Mouse (Mus musculus) hindbrain, postnatal 0 days (tissue): Measurements from ENCODE around the gene Gm49380. TPM values are rescaled to one million over a fixed set of nuclear protein-coding genes. Genes with fewer than 3 reads are reported as not detected.

Experiments
- ATAC-seq: fragments of 200-750 bp; cut with Nextera tagmentation; 2 replicates; pipeline ENCODE4 v1.8.0; 2017; ENCODE audit warnings: mild to moderate bottlenecking, moderate TSS enrichment, moderate library complexity
- DNase-seq: peaks from one replicate; pipeline ENCODE4 v3.0.0-alpha.2; 2015; ENCODE audit warnings: low spot score
- H3K27ac ChIP-seq: fragments of 300-500 bp; sonication (generic); 2 replicates; pipeline ENCODE4 v1.5.1; 2014; ENCODE audit warnings: mild to moderate bottlenecking
- H3K27me3 ChIP-seq: fragments of 300-500 bp; sonication (generic); 2 replicates; pipeline ENCODE4 v1.6.1; 2014; ENCODE audit warnings: low read length, mixed read lengths; ENCODE audit not compliant: insufficient read depth
- H3K36me3 ChIP-seq: fragments of 300-500 bp; sonication (generic); 2 replicates; pipeline ENCODE4 v1.6.1; 2014; ENCODE audit warnings: low read length, mixed read lengths; ENCODE audit not compliant: insufficient read depth
- H3K4me1 ChIP-seq: fragments of 300-500 bp; sonication (generic); 2 replicates; pipeline ENCODE4 v1.6.1; 2014; ENCODE audit warnings: antibody characterized with exemption, low read length, mixed read lengths; ENCODE audit not compliant: insufficient read depth
- H3K4me2 ChIP-seq: fragments of 300-500 bp; sonication (generic); 2 replicates; pipeline ENCODE4 v1.6.1; 2014; ENCODE audit warnings: low read depth, mild to moderate bottlenecking, low read length, moderate library complexity, mixed read lengths
- H3K4me3 ChIP-seq: fragments of 300-500 bp; sonication (generic); 2 replicates; pipeline ENCODE4 v1.5.1; 2014; ENCODE audit warnings: low read length
- H3K9ac ChIP-seq: fragments of 300-500 bp; sonication (generic); replicated peaks from 2 replicates; pipeline ENCODE4 v1.6.1; 2014; ENCODE audit warnings: mild to moderate bottlenecking, low read length, moderate library complexity, mixed read lengths
- H3K9me3 ChIP-seq: fragments of 300-500 bp; sonication (generic); 2 replicates; pipeline ENCODE4 v1.6.1; 2016; ENCODE audit warnings: low read length, mixed read lengths
- CTCF ChIP-seq: IDR thresholded peaks from 2 replicates; pipeline ENCODE4 v1.5.1; 2016; ENCODE audit warnings: antibody characterized with exemption, control low read depth, low read depth
- WGBS: fragments of 180-500 bp; shearing (Covaris S2); extraction: QIAGEN DNeasy Blood & Tissue Kit; methylation state at CpG from one replicate; pipeline ENCODE4 v1.1.7; 2014; 5-methylcytosine and 5-hydroxymethylcytosine counted together
- polyA plus RNA-seq: library from polyadenylated mRNA; unstranded; fragments of >200 nt; fragmentation: Nextera tagmentation; extraction: Ambion mirVana; gene quantifications from 2 replicates; pipeline ENCODE4 v1.2.1, GENCODE M21; 2015
- total RNA-seq: library from RNA; depleted of rRNA; stranded (reverse); fragments of >200 nt; gene quantifications from 2 replicates; pipeline ENCODE4 v1.2.3, GENCODE M21; 2014

The Gm49380 gene
- total and polyA plus RNA-seq, 2 experiments from 2014 or later, result not detected

DNA sequence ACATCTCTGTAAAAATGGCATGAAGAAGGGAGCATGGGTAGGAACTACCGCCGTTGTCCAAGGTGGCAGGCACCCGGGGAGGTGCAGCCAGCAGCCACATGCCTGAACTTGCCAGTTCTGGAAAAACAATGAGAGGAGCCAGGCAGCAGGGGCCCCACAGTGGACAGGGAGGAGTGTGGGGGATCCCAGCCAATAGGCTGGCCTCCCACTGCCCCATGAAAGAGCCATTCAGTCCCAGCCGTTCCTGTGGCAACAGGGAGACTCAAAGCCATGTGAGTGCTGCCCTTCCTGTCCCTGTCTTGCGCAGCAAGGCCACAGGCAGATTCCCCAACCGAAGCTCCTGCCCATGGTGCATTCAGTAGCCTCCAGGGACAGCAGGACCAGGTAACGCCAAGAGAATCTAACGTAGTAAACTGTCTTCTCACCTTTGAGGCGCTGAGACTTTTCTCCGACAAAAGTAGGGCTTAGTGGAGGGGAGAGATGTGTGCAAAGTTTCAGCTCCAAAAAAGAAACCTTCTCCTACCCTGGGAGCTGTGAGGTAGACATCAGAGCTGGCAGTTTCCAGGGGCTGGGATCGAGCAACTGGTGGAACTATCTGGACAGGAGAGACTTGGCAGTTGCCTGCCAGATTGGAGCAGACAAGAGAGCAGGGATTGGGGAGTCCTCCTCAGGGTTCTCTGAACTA, 41.2 kb downstream of the Gm49380 start:
- Histone ChIP-seq H3K4me3 (no peak overlapping the region), H3K4me2 (peak overlapping the region; percentile 38), H3K27me3 (no peaks in the 10 kb centered on the region), H3K27ac (peak overlapping the region; percentile 88), H3K9ac (0 out of 2 replicates have a peak overlapping the region, but pooled peaks have one; percentile 17), H3K36me3 (no peaks in the 10 kb centered on the region), H3K4me1 (no peaks in the 10 kb centered on the region; the same call in 1 of the 2 replicates), H3K9me3 (no peaks in the 10 kb centered on the region)
- peak; percentile 78 for DNase-seq
- ATAC-seq, result peak; percentile 83
- no peak for TF ChIP-seq CTCF
- 17% methylated on average over 11 of the region's 11 CpGs for WGBS

DNA sequence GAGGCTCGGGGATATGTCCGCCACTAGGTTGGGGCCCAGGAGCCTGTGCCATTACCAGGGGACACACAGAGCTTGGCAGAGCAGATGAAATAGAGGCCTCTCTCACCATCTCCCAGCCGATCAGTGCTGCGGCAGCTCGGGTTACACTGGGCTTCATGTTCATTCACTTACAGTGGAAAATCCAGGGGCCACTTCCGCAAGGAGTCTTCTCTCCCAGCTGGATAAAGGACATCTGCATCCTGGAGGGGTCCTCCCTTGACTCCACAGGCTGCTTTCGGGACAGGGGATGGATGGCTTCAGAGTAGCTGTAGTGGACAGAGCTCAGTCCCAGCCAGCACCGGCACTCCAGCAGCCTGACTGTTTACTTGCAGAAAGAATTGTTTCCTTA, 42.5 kb downstream of the Gm49380 start:
- TF ChIP-seq CTCF, result no peak
- DNase-seq (no peak), ATAC-seq (no peak)
- Histone ChIP-seq H3K9ac (no peak overlapping the region), H3K27me3 (no peaks in the 10 kb centered on the region), H3K9me3 (no peaks in the 10 kb centered on the region), H3K4me1 (no peaks in the 10 kb centered on the region; the same call in 1 of the 2 replicates), H3K4me3 (no peak overlapping the region), H3K36me3 (no peaks in the 10 kb centered on the region), H3K27ac (peak overlapping the region; percentile 48; the same call in 1 of the 2 replicates), H3K4me2 (no peak overlapping the region)
- 42% methylated on average over 8 of the region's 8 CpGs for WGBS

DNA sequence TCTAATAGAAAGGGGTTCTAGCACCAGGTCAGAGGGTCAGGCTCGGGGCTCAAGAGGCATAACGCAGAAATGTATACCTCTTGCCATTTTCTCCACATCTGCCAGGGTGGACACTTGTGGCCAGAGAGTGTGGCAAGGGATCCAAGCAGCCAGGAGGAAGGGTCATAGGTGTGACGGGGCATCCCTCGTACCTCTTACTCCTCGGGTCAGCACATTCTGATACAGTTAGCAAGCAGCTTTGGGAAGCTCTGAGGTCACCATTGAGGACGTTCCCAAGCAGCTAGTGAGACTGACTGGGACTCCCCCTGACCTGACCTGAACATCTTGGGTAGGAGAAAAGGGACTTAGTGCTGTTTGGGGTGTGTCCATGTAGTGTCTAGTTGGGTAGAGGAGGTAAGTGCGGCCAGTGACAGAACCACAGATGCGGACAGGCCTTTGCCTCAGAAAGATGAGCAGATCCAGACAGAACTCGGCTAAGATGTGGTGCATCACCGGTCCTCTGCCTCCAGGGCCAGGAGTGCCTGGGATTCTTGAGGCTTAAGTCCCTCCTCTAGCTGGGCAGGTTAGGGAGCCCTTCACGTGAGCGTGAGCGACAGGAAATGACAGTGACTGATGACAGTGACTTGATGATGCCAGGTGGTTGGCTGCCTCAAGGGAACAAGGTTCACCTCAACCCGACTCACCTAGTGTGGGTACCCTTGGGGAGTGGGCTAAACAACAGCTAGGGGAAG, 43.0 kb downstream of the Gm49380 start:
- no peaks in the 10 kb centered on the region for H3K27me3 ChIP-seq
- TF ChIP-seq CTCF, result no peak
- no peak overlapping the region for H3K27ac ChIP-seq
- no peak for DNase-seq
- no peak for ATAC-seq
- H3K4me1 ChIP-seq, result no peaks in the 10 kb centered on the region; the same call in 1 of the 2 replicates
- H3K9ac ChIP-seq, result no peak overlapping the region
- H3K9me3 ChIP-seq, result no peaks in the 10 kb centered on the region
- no peak overlapping the region for H3K4me2 ChIP-seq
- WGBS, result 76% methylated on average over 14 of the region's 14 CpGs
- H3K36me3 ChIP-seq, result no peaks in the 10 kb centered on the region
- H3K4me3 ChIP-seq, result no peak overlapping the region

DNA sequence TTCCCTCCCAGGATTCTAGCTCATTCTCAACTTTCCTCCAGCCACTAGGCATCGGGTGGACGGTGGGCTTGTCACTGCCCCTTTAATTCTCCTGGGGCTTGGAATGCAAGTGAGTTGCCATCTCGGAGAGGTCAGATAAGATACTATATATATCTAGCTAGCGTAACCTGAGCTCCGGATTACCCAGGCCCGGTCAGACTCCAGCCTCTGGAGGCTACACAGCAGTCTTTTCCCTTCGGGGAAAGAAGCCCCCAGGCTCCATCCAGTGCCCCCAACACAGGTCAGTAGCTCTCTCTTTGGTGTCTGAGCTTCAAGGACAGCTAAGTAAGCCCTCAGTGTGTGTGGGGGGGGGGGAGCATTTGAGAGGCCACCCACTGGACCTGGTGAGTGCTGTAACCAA, 44.0 kb downstream of the Gm49380 start:
- WGBS, result 48% methylated on average over 7 of the region's 7 CpGs
- Histone ChIP-seq H3K27ac (no peak overlapping the region), H3K4me2 (no peak overlapping the region), H3K36me3 (no peaks in the 10 kb centered on the region), H3K9me3 (no peaks in the 10 kb centered on the region), H3K4me1 (no peaks in the 10 kb centered on the region; the same call in 1 of the 2 replicates), H3K9ac (no peak overlapping the region), H3K27me3 (no peaks in the 10 kb centered on the region), H3K4me3 (no peak overlapping the region)
- TF ChIP-seq CTCF, result no peak
- ATAC-seq (no peak), DNase-seq (no peak)

DNA sequence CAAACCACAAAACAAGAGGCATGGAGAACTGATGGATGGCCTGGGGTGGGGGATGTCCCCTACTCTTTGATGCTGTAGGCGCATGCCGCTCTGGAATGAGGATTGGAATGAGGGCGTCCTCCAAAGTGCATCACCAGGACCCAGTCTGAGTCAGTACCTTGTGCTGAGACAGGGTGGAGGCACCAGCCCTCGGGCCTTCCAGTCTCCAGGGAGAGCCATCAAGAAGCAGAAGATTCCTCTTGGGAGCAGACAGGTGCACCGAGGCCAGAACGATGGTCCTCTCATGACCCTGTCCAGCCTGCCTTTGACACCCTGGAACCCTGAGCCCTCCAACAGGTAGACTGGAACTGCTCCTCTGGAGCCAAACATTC, 45.4 kb downstream of the Gm49380 start:
- no peak for DNase-seq
- WGBS, result 82% methylated on average over 6 of the region's 6 CpGs
- Histone ChIP-seq H3K9ac (no peak overlapping the region), H3K4me3 (0 out of 2 replicates have a peak overlapping the region, but pooled peaks have one; percentile 58), H3K9me3 (no peaks in the 10 kb centered on the region), H3K4me1 (no peaks in the 10 kb centered on the region), H3K27ac (no peak overlapping the region), H3K36me3 (no peaks in the 10 kb centered on the region), H3K4me2 (peak overlapping the region; percentile 91), H3K27me3 (no peaks in the 10 kb centered on the region)
- no peak for TF ChIP-seq CTCF
- ATAC-seq, result no peak

DNA sequence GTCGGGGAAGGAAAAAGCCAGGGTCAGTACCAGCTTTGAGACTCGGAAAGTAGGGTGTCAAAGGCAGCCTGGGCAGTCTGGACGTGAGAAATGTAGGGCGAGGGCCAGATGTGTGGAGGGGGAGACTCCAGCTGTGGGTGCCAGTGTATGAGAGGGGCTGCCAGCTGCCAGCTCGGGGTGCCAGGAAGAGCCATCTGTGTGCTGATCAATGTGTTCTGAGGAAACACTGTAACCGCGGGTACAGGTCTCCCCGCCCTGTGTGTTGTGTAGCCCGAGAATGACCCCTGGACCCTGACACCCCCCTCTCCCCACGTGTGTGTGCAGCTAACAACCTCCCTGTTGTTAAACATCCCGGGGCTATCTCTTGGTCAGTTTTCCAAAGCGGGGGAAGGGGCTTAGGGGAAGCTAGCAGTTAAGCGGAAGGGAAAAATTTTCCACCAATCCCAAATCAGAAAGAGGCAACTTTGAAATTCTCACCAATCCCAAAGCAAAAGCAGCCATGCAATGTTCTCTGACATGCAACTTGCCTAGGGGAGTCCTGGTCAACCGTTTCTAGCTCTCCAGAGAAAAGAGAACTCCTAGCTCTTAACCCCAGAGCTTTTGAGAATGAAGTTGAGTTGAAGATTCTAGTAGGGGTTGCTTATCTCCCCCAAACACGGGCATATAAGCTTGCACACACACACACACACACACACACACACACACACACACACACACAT, 45.9 kb downstream of the Gm49380 start:
- H3K9ac ChIP-seq, result peak overlapping the region; percentile 61
- WGBS, result 5% methylated on average over 15 of the region's 15 CpGs
- H3K27me3 ChIP-seq, result no peaks in the 10 kb centered on the region
- H3K4me2 ChIP-seq, result peak overlapping the region; percentile 91
- H3K27ac ChIP-seq, result peak overlapping the region; percentile 58; the same call in 1 of the 2 replicates
- peak; percentile 68 for DNase-seq
- no peaks in the 10 kb centered on the region for H3K36me3 ChIP-seq
- H3K9me3 ChIP-seq, result no peaks in the 10 kb centered on the region
- ATAC-seq, result peak; percentile 39; the same call in 1 of the 2 replicates
- no peak for TF ChIP-seq CTCF
- H3K4me3 ChIP-seq, result peak overlapping the region; percentile 58
- no peaks in the 10 kb centered on the region for H3K4me1 ChIP-seq
